Mouse (Mus musculus): Measurements from ENCODE around the gene Col1a1.

Col1a1 gene

GRCm38 (mm10) chr11:94974951-94975350 is 38.9 kb downstream of the Col1a1 start:
- DNase-seq (ENCODE audit: low spot score in 2 of 2), result no peak

GRCm38 (mm10) chr11:94976199-94976598 is 40.2 kb downstream of the Col1a1 start, which contains the start of gene Sgca:
TSS of gene Sgca (minus strand) at chr11:94976327.
- DNase-seq (ENCODE audit: low spot score in 2 of 2), result no peak

DNA sequence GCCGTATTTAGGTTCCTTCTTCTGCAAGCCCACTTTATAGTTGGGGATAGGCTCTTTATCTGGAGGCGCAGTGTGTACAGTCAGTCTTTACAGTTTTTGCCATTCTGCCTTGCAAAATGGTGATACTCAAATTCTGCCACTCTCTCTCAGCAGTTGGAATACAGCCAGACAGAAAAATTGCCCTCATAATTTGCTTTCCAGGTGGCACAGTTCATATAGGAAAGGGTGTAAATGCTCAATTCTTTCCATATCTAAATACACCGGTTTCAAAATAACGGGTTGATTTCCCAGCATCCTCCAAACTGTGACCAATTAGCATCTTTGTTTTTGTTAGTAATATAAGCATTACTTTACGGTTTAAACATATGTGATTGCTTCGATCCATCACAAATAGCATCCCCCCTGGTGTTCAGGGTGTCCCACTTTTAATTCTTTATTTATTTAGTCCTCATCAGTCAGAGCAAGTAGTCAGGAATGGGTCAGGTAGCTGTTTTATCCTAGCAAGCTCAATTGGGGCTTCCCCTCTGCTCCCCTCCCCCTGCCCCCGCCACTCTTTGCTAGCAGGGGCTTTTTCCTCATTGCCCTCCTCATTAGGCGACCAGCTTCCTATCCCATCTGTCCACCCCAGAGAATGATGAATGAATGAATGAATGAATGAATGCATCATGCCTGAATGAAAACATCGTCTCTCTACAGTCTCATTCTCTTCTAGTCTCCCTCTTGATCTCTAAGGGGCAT is 42.3 kb downstream of the Col1a1 start:
- DNase-seq (ENCODE audit: low spot score in 2 of 2), result no peak

- DNase-seq (ENCODE audit: low spot score in 2 of 2), result peak; percentile 91 to 98
These were observed 42.9 kb downstream of the Col1a1 start for GRCm38 (mm10) chr11:94978947-94979346.

- no peak for DNase-seq (ENCODE audit: low spot score in 2 of 2)
These were observed 43.6 kb downstream of the Col1a1 start for GRCm38 (mm10) chr11:94979462-94980179.

GRCm38 (mm10) chr11:94985140-94985539 is 49.1 kb downstream of the Col1a1 start:
- no peak for DNase-seq (ENCODE audit: low spot score in 2 of 2)

GRCm38 (mm10) chr11:94985822-94986221 is 49.8 kb downstream of the Col1a1 start:
- DNase-seq (ENCODE audit: low spot score in 2 of 2), result no peak

DNA sequence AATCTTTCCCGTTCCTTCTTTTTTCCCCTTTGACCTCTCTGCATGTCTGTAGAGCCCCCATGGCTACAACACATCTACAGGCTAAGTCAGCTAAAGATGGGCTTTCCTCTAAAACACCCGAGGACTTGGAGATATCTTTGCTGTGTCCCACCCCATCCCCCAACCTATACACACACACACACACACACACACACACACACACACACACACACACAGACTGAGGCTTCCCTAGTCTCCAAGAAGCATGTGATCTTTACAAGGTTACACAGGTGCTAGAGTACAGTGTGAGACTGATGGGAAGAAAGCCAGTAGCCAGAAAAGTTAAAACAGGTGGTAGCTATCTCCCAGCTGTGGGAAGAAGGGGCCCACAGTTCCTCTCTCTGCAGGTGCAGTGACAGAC is 50.4 kb downstream of the Col1a1 start:
- no peak for DNase-seq (ENCODE audit: low spot score in 2 of 2)

GRCm38 (mm10) chr11:94987341-94987740 is 51.3 kb downstream of the Col1a1 start:
- DNase-seq (ENCODE audit: low spot score in 2 of 2), result no peak

DNA sequence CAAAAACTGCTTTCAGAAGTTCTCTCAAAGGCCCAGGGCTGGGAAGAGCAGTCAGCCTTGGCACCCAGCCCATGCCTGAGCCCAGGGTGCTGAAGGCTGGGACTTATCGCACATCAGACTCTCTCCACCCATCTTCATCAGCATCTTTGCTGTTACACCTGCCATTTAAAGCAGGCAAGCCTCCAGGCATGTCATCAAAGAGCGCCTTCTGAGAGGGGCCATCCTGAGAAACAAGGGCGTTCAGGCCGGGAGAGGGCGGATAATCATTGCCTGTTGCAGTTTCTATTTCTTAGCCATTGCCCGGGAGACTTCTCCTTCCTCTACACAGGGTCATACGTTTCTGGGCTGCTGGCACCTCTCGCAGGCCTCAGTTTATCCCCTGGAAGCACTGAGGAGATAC is 51.8 kb downstream of the Col1a1 start:
- no peak for DNase-seq (ENCODE audit: low spot score in 2 of 2)

DNA sequence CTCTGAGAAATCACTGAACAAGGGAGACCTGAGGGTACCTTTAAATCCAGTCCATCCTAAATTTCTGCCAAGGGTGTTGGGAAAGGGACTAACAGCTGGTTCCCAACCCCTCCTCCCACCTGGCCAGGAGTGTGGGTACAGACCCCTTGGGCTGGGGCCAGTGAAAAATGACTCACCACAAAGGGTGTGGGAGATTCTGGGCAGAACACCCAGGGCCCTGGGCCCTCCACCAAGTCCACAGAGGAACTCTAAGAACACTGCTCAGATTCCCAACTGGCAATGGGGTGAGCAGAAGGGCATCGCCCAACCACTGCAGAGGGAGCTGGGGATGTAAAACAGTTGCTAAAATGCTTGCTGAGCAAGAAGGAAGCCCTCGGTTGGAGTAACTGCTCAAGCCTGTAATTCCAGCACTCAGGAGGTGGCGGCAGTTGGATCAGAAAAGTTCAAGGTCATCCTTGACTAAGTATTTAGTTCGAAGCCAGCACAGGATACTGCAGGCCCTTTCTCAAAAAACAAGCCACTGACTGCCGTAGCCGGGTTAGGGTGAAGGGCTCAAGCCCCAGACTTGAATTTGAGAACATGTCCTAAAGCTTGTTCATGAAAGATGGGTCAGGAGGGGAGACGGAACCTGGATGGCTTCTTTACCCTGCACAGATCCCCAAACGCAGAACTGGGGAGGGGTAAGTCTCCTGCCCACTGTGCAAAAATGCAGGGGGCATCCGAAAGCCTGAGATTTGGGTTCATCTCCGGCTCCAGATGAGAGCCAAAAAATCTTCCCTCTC is 52.9 kb downstream of the Col1a1 start:
- DNase-seq (ENCODE audit: low spot score in 2 of 2), result no peak

DNA sequence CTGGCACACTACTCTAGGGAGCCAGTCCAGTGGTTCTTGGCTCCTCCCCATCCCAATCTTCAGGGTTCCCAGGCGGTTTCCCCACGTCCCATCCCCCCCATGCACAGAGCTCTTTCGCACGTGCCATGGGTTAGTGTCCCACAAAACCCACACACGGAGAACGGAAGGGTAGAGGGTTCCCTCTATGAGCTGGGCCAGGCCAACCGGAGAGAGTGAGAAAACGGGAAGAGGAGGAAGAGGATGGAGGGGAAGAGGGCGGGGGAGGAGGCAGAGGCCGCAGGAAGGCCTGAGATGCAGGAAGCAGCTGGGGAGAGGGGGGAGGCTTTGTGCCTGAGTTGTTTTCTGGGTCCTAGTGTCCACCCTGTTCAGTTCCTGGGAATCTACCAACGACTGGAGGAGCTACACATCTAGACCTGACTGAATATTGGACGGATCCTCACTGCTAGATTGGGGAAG is 53.6 kb downstream of the Col1a1 start:
- DNase-seq (ENCODE audit: low spot score in 2 of 2), result peak in 1 of 2 experiments; percentile 87

GRCm38 (mm10) chr11:94990102-94990748 is 54.2 kb downstream of the Col1a1 start:
- no peak for DNase-seq (ENCODE audit: low spot score in 2 of 2)

- DNase-seq (ENCODE audit: low spot score in 2 of 2), result peak in 1 of 2 experiments; percentile 92
These were observed 54.9 kb downstream of the Col1a1 start, which contains the start of gene Ppp1r9b for GRCm38 (mm10) chr11:94990749-94991577. TSS of gene Ppp1r9b (plus strand) at chr11:94991035.

GRCm38 (mm10) chr11:94991641-94992479 is 55.8 kb downstream of the Col1a1 start:
- no peak for DNase-seq (ENCODE audit: low spot score in 2 of 2)

DNA sequence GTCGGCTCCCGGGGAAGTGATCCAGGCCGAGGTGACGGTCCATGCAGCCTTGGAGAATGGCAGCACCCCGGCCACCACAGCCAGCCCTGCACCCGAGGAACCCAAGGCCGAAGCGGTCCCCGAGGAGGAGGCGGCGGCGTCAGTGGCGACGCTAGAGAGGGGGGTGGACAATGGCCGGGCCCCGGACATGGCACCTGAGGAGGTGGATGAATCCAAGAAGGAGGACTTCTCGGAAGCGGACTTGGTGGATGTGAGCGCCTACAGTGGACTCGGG is 56.4 kb downstream of the Col1a1 start:
- no peak for DNase-seq (ENCODE audit: low spot score in 2 of 2)

DNA sequence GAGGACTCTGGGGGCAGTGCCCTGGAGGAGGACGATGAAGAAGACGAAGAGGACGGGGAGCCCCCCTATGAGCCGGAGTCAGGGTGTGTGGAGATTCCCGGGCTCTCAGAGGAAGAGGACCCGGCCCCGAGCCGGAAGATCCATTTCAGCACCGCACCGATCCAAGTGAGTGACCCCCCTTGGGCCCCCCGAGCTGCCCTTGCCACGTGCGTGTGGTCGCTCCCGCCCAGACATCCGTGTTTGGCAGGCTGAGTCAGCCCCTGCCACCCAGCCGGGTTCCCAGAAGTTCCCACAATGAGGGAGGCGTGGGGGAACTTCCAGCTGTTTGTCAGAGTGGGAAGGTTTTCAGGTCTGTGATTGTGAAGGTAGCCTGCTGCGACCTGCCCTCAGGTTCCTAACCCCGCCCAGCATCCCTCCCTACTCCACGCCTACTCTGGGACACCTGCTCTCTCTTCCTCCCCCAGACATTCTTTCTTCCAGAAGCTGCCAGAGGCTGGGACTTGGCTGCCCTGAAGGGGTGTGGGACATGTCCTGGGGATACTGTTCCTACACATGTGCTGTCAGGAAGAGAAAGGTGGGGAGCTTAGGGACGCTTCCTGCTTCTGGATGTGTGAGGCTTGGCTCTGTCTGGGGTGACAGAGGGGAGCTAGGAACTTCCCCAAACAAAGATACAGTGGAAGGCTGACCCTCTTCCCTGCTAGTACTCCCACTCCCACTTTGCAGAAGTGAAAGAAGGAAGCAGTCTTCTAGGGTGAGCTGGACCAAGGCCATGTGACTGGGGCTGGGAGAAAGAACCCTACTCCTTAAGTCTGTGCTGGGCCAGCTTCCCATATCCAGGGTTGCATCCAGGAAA is 57.0 kb downstream of the Col1a1 start:
- DNase-seq (ENCODE audit: low spot score in 2 of 2), result no peak

- DNase-seq (ENCODE audit: low spot score in 2 of 2), result no peak
These were observed 58.3 kb downstream of the Col1a1 start for GRCm38 (mm10) chr11:94994208-94994814.

All from left cerebral cortex, adult 9 months (tissue).